Mouse (Mus musculus): Measurements from ENCODE around the gene Tuba4a.

Tuba4a gene

GRCm38 (mm10) chr1:75219531-75219930, at the start of gene Tuba4a:
Gene Tuba4a, minus strand, starts transcription at chr1:75219865.
- DNase-seq = peak; percentile 23

- DNase-seq = no peak
Measured at GRCm38 (mm10) chr1:75264091-75264880, 44.6 kb upstream of the Tuba4a start, which contains the start of gene Ptprn. Gene Ptprn, minus strand, starts transcription at chr1:75264502.

GRCm38 (mm10) chr1:75262969-75263951, 43.6 kb upstream of the Tuba4a start:
- DNase-seq = peak; percentile 80

- DNase-seq = no peak
Measured at GRCm38 (mm10) chr1:75261278-75261677, 41.6 kb upstream of the Tuba4a start.

GRCm38 (mm10) chr1:75255516-75256046, 35.9 kb upstream of the Tuba4a start:
- DNase-seq = no peak

- DNase-seq = no peak
Measured at GRCm38 (mm10) chr1:75254625-75255013, 35.0 kb upstream of the Tuba4a start.

GRCm38 (mm10) chr1:75253849-75254624, 34.4 kb upstream of the Tuba4a start:
- DNase-seq = peak; percentile 92

- no peak for DNase-seq
Measured at GRCm38 (mm10) chr1:75253029-75253428, 33.4 kb upstream of the Tuba4a start.

GRCm38 (mm10) chr1:75252308-75252707, 32.6 kb upstream of the Tuba4a start:
- DNase-seq = no peak

- DNase-seq = peak; percentile 83
Measured at GRCm38 (mm10) chr1:75251112-75251970, 31.7 kb upstream of the Tuba4a start.

- DNase-seq = no peak
Measured at GRCm38 (mm10) chr1:75250498-75250897, 30.8 kb upstream of the Tuba4a start.

GRCm38 (mm10) chr1:75248041-75248772, 28.5 kb upstream of the Tuba4a start:
- peak; percentile 54 for DNase-seq

GRCm38 (mm10) chr1:75247071-75247930, 27.6 kb upstream of the Tuba4a start:
- DNase-seq = no peak

- DNase-seq = peak; percentile 34
Measured at GRCm38 (mm10) chr1:75244836-75245235, 25.2 kb upstream of the Tuba4a start.

GRCm38 (mm10) chr1:75244175-75244826, 24.6 kb upstream of the Tuba4a start:
- no peak for DNase-seq

- DNase-seq = no peak
Measured at GRCm38 (mm10) chr1:75243411-75243810, 23.7 kb upstream of the Tuba4a start.

GRCm38 (mm10) chr1:75239591-75239990, 19.9 kb upstream of the Tuba4a start:
- DNase-seq = no peak

GRCm38 (mm10) chr1:75236117-75237050, 16.7 kb upstream of the Tuba4a start, which contains the start of gene Dnajb2:
Gene Dnajb2, plus strand, starts transcription at chr1:75236406.
- DNase-seq = peak; percentile 87

All from lung, postnatal 14 days (tissue).